Mouse (Mus musculus): Measurements from ENCODE around the gene Tspan9. TPM values are rescaled to one million over a fixed set of nuclear protein-coding genes. Genes with fewer than 3 reads are reported as not detected.

Gene Tspan9
- polyA plus RNA-seq, 1 experiment from 2014 or later: 71.7 TPM

GRCm38 (mm10) chr6:127916993-127917392, 226.4 kb downstream of the Tspan9 start:
- H3K4me3 ChIP-seq (ENCODE audit: low read depth, low read length): no peak overlapping the region
- ATAC-seq (replicated peaks; ENCODE audit: insufficient number of reproducible peaks, low FRiP score, low TSS enrichment, low read depth) (no peak), DNase-seq (ENCODE audit: low spot score) (no peak)
- H3K27me3 ChIP-seq (ENCODE audit: control insufficient read depth, insufficient read depth, low read length): no peaks in the 10 kb centered on the region
- no peak overlapping the region for H3K4me2 ChIP-seq (ENCODE audit: low read depth, low read length)
- 73% methylated on average over 3 of the region's 3 CpGs for WGBS
- H3K27ac ChIP-seq (replicated peaks; ENCODE audit: low read depth, low read length): no peak overlapping the region
- no peaks in the 10 kb centered on the region for H3K4me1 ChIP-seq (ENCODE audit: control insufficient read depth, insufficient read depth, low read length)
- H3K9ac ChIP-seq (replicated peaks; ENCODE audit: low read length): no peak overlapping the region
- H3K36me3 ChIP-seq (replicated peaks; ENCODE audit: control insufficient read depth, insufficient read depth, low read depth, low read length): no peaks in the 10 kb centered on the region
- H3K9me3 ChIP-seq (replicated peaks; ENCODE audit: control insufficient read depth, low read length): no peaks in the 10 kb centered on the region

- no peaks in the 10 kb centered on the region for H3K27me3 ChIP-seq (ENCODE audit: control insufficient read depth, insufficient read depth, low read length)
- no peaks in the 10 kb centered on the region for H3K36me3 ChIP-seq (replicated peaks; ENCODE audit: control insufficient read depth, insufficient read depth, low read depth, low read length)
- no peak overlapping the region for H3K27ac ChIP-seq (replicated peaks; ENCODE audit: low read depth, low read length)
- no peak for ATAC-seq (replicated peaks; ENCODE audit: insufficient number of reproducible peaks, low FRiP score, low TSS enrichment, low read depth)
- no peaks in the 10 kb centered on the region for H3K4me1 ChIP-seq (ENCODE audit: control insufficient read depth, insufficient read depth, low read length)
- H3K4me2 ChIP-seq (ENCODE audit: low read depth, low read length): no peak overlapping the region
- 89% methylated on average over 3 of the region's 3 CpGs for WGBS
- H3K9me3 ChIP-seq (replicated peaks; ENCODE audit: control insufficient read depth, low read length): no peaks in the 10 kb centered on the region
- H3K4me3 ChIP-seq (ENCODE audit: low read depth, low read length): no peak overlapping the region
- no peak overlapping the region for H3K9ac ChIP-seq (replicated peaks; ENCODE audit: low read length)
- DNase-seq (ENCODE audit: low spot score): no peak
Observed at GRCm38 (mm10) chr6:127912938-127913337, 230.5 kb downstream of the Tspan9 start.

- no peak overlapping the region for H3K4me3 ChIP-seq (ENCODE audit: low read depth, low read length)
- no peak overlapping the region for H3K9ac ChIP-seq (replicated peaks; ENCODE audit: low read length)
- no peak overlapping the region for H3K27ac ChIP-seq (replicated peaks; ENCODE audit: low read depth, low read length)
- no peaks in the 10 kb centered on the region for H3K27me3 ChIP-seq (ENCODE audit: control insufficient read depth, insufficient read depth, low read length)
- no peaks in the 10 kb centered on the region for H3K4me1 ChIP-seq (ENCODE audit: control insufficient read depth, insufficient read depth, low read length)
- H3K36me3 ChIP-seq (replicated peaks; ENCODE audit: control insufficient read depth, insufficient read depth, low read depth, low read length): no peaks in the 10 kb centered on the region
- ATAC-seq (replicated peaks; ENCODE audit: insufficient number of reproducible peaks, low FRiP score, low TSS enrichment, low read depth) (no peak), DNase-seq (ENCODE audit: low spot score) (no peak)
- no peak overlapping the region for H3K4me2 ChIP-seq (ENCODE audit: low read depth, low read length)
- WGBS: 66% methylated on average over 4 of the region's 4 CpGs
- no peaks in the 10 kb centered on the region for H3K9me3 ChIP-seq (replicated peaks; ENCODE audit: control insufficient read depth, low read length)
Observed at GRCm38 (mm10) chr6:127911687-127912086, 231.7 kb downstream of the Tspan9 start.

Small RNAs within 50 kb of the gene (microRNA-seq; reads per million reads assigned to microRNA genes)
- gene Gm26338 (ENCODE audit: borderline number of aligned reads): not detected

Other genes with a start within 250 kb of the Tspan9 start
- 1.4 and 2.3 TPM in 2 replicates for gene Tead4, start 157.2 kb upstream of the Tspan9 start, polyA plus RNA-seq (2014; fragmentation: Nextera tagmentation; extraction: Ambion mirVana)
- gene Tulp3, start 212.3 kb upstream of the Tspan9 start, polyA plus RNA-seq (2014; fragmentation: Nextera tagmentation; extraction: Ambion mirVana): 16.6 and 18.2 TPM in 2 replicates
- 172 and 174 TPM in 2 replicates for gene Rhno1, start 219.3 kb upstream of the Tspan9 start, polyA plus RNA-seq (2014; fragmentation: Nextera tagmentation; extraction: Ambion mirVana)
- 40.7 and 43.4 TPM in 2 replicates for gene Foxm1, start 219.4 kb upstream of the Tspan9 start, polyA plus RNA-seq (2014; fragmentation: Nextera tagmentation; extraction: Ambion mirVana)
- gene Tex52, start 231.9 kb upstream of the Tspan9 start, polyA plus RNA-seq (2014; fragmentation: Nextera tagmentation; extraction: Ambion mirVana): 0.31 and 0.36 TPM in 2 replicates
- not detected in 2 replicates for gene Gm44596, start 231.9 kb upstream of the Tspan9 start, polyA plus RNA-seq (2014; fragmentation: Nextera tagmentation; extraction: Ambion mirVana)